Mouse (Mus musculus) T-cell, adult 2 months (primary cell): ENCODE data around the gene Lin37.
A peak's percentile ranks its signal among the peaks of the same experiment; 100 is the strongest.

Source experiments
- DNase-seq: peaks from one replicate; pipeline ENCODE4 v3.0.0; 2022; ENCODE audit warnings: low spot score

The Lin37 gene

DNA sequence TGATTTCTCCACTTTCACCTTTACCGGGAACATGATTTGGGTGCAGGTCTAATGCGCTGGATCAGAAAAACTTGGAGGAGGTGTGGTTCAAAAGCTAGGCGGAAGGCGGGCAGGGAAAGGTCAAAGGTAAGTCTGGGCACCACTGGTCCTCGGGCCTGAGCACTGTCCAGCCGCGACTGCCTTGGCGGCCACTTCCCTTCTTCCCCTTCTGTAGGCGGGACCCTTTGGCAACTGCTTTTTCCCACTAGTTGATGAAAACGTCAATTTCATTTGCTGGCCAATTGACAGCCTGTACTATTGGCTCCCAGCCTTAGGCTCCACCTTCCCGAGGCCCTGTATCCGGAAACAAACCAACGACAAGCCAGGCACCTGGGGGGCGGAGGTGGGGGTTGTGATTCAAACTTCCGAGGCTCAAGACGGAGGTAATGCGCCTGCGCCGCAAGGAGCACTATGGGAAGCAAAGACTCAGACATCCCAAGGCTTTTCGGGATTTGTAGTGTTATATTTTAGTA lies at the start of gene Lin37:
TSS of gene Lin37 (minus strand) at position 396 of the 512 bp plus-strand sequence.
- peak; percentile 90 for DNase-seq

DNA sequence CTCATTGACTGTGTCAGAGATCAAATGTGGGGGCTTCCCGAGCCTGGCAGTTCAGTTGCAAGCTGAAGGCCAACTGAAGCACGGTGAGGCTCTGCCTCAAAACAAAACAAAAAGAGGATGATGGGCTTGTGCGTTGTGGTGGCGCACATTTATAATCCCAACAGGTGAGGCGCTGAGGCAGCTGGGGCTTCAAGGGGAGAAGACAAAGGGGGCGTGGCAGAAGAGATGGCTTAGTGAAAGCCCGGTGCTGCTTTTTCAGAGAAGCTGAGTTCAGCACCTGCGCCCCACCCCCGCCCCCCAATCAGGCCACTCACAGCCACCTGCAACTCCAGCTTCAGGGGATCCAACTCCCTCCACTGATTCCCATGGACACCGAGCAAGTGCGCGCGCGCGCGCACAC lies 48.8 kb upstream of the Lin37 start:
- DNase-seq, result no peak

DNA sequence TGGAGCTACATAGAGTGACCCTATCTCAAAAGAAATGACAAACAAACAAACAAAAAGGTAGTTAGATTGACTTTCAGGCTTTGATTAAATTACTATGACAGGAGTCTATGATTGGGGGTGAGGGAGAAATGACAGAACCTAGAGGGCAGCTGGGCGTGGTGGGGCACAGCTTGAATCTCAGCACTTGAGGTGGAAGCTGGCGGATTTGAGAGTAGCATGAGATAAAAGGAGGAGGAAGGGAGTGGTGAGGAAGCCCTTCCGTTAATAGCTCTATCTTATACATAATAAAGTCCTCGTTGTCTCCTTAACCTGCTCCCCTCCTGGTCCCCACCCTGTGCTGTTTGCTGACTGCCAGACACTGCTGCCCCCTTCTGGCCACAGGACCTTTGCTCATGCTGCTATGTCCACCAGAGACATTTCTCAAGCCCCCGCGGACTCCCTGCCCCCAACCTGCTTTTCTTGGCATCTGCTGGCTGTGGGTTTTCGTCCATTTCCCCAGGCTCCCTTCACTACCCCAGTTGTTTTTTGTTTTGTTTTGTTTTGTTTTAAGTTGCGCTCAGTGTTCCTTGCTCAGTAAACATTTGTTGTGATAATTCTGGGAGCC lies 48.2 kb upstream of the Lin37 start:
- DNase-seq, result peak; percentile 68

DNA sequence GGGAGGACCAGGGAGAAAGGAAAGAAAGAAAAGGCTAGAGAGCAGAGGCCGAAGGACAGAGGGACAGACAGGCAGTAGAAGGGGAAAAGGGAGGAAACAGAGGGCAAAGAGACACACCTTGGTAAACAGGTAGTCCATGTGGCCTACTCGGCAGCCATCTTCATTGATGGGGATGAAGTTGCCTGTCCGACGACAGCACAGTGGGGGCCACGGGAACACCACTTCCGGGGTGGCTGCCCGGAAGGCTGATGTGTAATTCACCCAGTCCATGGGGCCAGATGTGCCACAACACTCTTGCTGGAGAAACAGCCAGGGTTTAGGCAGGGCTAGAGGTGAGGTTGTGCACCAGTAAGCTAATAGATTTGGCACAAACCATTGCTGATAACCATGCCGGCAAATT lies 45.3 kb upstream of the Lin37 start:
- no peak for DNase-seq

DNA sequence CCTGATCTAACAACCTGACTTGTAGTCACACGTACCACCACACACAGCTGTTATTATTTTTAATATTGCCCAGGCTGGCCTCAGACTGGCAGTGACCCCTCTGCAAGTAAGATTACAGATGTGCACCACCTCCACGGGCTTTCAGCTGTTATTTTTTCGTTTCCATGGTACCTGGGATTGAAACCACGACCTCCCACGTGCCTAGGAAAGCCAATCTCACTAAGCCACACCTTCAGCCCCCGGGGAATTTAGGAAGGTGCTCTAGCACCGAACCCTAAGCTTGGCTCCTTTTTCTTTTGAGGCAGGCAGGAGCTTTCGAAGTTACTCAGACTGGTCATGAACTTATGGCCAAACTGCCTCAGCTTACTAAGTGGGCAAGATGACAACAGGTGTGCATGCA lies 44.8 kb upstream of the Lin37 start:
- DNase-seq, result no peak

DNA sequence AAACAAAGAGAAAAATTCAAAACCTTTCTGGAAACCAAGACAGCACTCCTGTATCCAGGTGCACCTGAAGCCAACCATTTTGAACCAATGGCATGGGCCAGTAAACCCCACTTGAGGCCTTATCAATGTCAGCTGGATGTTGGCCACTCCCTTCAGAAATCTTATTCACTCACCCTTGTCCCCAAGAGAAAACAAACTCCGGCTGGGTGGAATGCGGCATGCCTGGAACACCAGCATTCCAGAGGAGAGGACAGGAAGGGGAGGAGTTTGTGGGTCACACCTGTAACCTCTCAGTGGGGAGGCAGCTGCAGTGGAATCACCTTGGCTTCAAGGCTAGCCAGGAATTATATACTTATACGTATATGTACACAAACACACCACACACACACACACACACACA lies 42.9 kb upstream of the Lin37 start:
- DNase-seq, result no peak

DNA sequence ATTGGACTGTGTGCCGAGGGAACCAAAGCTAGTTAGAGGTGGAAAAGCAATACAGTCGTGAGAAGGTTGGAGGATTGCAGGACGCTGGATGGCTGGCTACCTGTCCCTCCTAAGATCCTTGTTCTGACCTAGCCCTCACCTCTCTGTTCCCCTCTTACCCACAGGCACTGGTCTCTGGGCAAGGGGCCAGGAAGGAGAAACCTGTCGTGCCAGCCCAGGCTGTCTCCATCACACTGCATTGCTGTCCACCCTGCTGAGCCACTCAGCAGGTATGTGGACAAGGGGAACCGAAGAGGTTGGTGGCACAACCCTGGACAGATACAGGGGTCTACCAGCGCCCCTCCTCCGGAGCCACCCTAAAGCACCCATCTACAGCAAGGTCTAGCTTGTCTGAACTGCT lies 41.0 kb upstream of the Lin37 start:
- DNase-seq, result no peak

DNA sequence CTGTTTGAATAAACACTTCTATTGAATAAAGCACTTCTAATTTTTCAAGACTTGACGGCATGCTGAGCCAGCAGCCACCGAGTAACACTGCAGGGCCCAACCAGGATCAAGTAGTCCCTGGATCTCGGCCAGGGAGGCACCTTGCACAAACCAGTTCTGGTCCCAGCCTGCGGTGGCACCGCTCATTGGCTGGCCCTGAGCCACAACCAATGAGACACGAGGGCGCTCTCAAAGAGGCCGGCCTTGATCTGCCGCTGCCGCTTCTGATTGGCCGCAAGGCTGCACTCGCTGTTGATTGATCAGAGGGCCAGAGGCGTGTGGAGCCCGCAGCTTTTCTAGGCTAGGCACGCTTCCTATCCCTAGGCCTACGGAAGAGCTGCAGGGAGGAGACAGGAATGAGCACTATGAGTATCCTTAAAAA lies 40.3 kb upstream of the Lin37 start:
- peak; percentile 48 for DNase-seq

DNA sequence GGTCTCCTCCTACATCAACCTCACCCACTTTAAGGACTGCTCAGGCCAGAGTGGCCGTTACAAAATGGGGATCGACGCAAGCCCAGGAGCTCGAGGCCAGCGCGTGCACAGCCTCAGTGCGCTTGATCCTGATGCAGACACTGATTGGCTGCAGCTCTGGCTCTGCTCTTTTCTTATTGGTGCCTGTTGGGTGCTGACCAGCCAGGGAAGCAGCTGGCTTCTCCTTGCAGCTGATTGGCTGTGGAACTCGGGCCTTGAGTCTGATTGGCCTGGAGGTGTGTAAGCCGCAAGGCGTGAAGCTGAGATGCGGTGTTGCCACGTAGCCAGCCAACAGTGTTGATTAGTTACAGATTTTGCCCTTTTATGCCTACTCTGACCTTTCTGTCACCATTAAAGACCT lies 39.1 kb upstream of the Lin37 start, which contains the start of gene Zbtb32:
TSS of gene Zbtb32 (minus strand) at position 124 of the 400 bp plus-strand sequence.
- DNase-seq, result no peak

DNA sequence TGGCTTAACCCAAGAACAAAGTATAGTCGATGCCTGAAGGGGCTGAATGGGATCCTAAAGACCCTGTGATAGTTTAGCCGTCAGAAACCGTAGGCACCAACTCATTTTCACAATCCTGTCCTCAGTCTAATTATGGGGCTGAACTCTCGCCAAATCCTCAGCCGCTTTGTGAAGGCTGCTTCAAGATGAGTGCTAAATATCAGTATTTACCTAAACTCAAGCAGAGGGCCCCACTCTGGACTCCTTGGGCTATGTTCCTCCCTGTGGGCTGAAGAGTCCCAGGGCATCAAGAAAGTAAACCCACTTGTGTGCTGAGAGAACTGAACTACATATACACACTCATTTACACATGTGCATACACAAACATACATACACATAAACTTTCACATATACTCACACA lies 37.2 kb upstream of the Lin37 start:
- no peak for DNase-seq

DNA sequence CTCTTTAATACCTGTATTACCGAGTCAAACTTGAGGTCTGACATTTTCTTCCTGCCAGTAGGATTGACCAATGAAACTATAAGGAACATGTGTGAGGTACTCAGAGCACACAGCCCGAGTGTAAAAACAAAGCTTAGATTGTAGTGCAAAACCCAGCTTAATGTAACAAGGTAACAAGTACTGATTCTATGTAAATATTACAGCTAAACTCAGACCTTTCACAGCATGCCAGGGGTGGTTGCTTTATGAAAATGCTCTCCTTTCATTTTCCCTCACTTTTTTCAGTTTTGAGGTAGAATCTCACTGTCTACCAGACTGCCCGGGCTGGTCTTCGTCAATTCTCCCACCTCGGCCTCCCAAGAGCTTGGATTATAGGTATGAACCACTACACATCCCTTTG lies 36.5 kb upstream of the Lin37 start:
- no peak for DNase-seq

DNA sequence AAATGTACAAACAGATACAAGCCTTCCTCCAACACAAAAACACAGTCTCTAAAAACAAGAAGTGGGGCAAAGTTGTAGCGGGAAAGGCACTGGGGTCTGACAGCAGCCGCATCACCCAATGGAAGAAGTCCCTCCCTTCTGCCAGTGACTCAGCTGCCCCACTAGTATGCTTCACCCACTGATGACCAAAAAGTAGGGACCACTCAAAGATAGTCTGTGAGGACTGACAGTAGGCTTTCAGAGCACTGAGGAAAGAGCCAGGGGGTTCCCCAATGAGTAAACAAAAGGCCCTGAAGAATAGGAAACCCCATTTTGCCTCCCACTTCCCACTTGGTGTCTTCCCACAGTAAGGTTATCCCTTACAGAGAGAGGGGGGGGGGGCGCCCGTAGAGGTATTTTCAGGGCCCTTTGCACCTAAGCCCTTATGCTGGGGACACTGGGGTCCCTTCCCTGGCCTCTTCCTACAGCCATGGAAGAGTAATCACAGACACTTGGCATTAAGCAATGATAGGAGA lies 34.9 kb upstream of the Lin37 start:
- no peak for DNase-seq

DNA sequence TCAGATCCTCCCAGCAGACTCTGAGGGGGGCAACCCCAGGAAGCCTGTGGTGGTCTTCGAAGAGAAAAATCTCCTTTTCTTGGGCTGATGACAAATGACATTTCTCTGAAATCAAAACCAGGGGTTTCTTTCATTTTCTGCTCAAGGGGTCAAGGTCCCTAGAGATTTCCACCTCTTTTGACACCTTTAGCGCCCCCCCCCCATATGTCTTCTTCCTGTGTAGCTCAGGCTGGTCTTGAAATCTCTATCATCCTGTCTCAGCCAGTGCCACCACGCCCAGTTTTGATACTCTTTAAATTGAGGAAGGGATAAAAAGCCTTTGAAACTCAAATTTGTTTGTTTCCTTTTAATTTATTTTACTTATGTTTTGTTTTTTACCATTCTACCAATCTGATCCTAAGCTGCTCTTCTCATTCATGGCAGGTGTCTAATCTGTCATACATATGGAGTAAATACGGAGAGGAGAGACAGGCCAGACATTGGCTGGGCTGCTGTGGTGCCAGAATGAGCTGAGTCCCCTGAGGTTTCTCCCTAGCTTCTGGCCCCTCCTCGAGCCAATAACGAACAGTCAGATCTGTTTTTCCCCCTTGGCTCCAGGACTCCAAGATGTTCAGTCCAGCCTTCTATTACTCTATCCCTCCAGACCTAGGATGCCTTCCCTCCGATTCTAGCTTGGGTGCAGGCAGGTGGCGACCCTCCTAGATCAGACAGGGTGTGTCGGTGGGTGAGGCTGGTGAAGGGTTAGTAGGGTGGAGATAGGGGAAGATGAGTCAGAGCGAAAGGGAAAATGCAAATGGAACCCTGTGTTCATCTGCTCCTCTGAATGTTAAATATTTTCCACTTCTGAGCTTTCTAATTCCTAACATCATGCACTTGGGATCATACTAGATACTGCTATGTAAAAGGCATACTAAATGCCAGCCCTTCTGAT lies 34.2 kb upstream of the Lin37 start:
- no peak for DNase-seq

DNA sequence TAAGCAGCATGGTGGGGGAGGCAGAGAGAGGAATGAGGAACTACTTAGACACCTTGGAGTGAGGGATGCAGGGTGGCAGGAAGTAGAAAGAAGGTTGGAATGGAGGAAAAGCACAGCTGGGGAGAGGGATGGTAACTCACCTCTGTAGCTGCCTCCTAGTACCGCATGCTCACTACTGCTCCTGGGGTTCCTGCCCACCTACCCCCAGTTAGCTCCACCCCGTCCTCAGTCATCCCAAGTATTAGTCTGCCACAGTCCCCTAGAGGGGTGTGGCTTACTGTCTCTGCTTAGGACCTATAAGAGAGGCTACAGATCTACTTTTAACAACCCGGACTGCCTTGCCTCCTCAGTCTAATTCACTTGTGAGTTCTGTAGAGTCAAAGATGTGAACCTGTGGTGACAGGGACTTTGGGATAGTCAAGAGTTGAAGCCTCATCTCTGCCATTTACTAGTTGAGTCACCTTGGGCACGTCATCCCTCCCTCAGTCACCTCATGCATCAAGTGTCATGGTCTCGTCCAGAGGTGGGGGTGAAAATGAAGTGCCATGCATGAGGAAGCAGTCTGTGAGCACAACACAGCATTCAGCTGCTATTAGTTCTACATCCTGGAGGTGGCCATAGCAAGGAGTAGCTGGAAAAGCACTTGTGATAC lies 33.3 kb upstream of the Lin37 start:
- no peak for DNase-seq

DNA sequence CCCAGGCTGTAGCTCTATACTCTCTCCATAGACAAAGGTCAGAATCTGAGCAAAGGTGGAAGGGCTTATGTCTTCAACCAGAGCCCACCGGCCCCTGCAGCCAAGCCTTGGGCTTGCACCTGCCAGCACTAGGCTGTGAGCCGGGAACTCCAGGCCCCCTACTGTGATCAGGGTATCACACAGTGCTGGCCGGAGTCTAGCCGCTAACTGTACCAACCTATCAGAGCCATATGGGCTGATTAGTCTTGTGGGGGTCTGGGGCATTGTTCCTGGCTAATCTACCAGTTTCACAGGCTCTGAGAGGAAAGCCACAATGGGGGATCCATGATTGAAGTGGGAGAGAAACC lies 31.9 kb upstream of the Lin37 start:
- DNase-seq, result no peak

DNA sequence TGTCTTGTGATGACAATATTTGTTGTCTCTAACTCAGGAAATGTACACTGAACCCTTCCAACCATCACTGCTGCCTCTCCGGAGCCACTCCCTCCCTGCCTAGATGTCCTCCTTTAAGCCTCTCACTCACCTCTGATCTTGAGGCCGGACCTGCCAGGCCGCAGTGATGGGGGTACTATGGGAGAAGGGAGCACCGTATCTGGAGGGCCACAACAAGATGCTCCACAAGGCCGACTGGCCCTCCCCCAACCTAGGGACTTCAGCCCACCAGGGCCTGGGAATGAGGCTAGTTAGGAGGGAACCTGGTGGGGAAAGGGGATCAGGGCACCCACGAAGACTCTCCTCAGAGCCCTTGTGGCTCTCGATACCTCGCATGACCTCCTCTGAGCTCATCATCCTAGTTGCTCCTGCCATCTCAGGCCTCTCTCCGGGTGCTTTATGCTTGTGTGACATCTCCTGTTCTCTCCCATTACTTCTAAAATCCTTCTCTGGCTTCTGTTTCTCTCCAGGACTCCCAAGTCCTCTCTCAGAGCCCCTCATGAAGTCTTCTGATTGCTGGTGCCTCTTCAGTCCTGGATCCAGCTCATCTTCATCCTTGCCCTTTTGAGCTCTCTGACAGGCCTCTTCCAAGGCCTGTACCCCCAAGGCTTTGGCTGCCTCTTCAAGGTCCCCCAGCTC lies 31.4 kb upstream of the Lin37 start:
- DNase-seq, result no peak

DNA sequence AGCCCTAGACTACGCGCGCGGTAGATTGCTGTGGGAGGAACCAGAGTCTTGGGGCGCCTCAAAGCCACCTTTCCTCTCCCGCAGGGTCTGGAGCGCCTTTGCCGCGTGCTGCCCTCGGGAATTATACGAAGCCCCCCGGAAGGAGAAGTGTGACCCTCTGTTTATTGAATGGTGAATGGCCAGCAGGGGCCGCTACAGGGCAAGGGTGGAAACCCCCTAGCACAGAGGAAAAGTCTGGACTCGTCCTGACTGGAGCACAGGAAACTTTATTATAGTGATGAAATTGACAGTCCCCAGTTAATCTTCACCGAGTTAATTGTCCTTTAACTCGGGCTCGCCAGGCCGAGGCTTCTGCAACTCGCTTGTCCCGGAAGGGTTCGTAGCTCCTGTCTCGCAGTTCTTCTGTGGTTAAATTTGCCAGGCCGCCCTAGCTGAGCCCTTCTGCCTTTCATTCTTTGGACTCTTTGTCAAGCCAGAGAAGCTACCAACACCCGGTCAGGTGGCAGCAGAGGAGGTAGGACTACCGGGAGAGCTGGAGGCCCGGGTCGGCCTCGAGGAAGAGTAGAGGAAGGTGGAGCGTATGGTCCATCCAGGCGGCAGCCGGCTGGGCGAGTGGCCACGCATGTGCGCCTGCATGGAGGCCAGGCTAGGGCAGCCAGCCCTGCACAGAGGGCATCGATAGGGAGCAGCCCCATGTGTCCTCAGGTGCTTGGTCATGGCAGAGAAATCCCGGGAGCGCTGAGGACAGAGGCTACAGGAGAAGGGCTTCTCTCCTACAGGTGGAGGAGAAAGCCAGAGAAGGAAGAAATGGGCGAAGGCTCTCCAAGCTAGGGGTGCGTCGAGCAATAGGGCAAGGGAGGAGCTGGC lies 30.0 kb upstream of the Lin37 start:
- DNase-seq, result peak; percentile 60

DNA sequence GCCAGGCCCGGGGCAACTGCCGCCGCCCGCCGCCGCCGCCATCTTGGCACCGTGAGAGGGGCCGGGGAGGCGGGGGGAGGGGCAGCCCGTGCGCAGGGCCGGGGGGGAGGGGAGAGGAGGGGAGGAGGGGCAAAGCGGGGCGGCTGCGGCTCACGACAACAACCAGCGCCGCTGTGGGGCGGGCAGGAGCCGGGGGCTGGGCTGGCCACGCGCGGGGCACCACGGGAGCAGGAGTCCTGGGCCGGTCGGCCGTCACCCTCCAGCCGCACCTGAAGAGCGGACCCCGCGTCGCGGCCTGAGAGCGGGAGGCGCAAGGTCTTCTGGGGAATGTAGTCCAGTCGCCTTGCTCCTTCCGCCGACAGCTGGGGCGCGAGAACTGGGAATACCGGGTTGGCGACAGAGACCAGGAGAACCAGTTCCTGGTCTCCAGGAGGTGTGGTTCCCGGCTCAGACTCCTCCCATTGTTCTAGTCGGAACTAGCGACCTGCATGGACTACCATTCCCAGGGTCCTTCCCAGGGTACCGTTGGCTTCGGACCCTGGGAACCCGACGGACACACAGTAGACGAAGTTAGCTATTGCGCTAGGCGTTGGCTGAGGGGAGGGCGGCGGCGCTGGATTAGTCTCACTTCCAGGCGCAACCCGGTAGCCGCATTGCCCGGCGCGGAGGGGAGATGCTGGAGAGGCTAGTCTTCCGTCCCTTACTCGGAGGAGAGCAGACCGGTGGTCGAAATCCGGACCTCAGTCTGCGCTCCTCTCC lies 29.2 kb upstream of the Lin37 start, which contains the start of gene Kmt2b:
TSS of gene Kmt2b (minus strand) at position 51 of the 759 bp plus-strand sequence.
- peak; percentile 86 for DNase-seq

DNA sequence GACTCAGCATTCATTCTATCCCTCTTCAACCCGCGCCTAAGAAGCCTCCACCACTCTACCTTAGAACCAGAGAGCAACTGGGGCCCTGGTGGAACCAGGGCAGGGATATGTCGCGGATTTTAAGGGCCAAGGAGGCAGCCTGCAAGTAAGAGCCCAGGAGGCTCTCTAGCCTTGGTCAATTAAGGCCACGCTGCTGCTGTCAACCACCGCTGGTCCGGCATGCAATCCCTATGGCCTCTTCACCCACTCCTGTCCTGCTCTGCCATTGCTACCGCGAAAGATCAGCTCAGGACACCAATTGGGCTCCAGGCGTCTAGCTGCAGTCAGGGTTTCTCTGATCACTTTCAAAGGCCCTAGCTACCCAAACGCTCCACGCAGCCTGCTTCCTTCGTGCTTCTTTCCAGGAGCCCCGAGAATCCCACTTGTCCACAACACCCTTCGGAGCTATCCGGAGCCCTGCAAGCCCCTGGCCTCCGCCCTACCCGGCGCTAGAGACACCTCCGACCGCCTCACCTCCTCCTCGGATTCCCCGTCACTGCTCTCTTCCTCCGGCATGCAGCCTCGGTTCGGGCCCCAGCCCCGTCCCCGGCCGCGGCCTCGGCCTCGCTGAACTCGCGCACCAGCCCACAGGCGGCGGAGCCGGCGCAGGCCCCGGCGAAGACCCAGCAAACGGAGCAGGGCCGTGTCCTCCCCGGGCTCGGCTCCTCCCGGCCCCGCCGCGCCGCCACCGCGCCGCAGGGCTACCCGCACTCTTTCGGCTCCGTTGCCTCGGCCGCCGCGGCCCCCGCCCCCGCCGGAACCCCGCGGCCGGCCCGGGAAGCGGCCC lies 28.4 kb upstream of the Lin37 start:
- peak; percentile 62 for DNase-seq
